Mouse (Mus musculus): ENCODE measurements around the gene Dync1li1.

The Dync1li1 gene

DNA sequence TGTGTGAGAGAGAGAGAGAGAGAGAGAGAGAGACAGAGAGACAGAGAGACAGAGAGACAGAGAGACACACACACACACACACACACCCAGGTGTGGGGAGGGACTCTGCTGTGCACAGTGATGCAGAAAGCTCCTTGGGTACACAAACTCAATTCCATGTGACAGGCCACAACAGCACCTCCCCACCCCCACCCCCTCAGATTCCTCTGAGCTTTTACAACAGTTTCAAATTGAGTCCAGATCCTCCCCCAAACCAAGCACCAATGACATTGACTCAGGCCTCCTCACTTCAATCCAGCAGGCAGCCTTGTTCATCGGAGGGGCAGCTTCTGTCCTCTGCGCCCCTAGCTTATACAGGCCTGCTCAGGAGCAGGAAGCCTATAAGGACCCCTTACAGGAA is 78.9 kb downstream of the Dync1li1 start:
- no peak for DNase-seq (ENCODE audit: low spot score in 2 of 2)

GRCm38 (mm10) chr9:114768066-114768465 is 79.5 kb downstream of the Dync1li1 start:
- no peak for DNase-seq (ENCODE audit: low spot score in 2 of 2)

DNA sequence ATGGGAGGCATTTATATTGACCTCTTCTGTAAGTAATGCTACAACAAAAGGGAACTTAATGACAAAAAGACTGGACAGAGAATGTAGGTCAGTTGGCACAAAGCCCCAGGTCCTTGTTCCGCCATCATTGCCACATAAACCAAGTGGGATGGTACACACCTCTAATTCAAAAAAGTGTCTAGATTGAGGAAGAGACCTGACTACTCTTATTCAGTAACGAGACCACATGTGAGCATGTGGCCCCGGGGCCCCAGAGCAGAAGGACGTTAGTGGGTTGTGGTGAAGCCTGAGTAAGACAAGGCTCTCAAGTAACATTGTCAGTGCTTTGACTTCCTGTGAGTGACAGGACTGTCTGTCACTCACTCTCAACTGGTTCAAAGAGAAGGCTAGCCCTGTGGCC is 81.6 kb downstream of the Dync1li1 start:
- peak in 1 of 2 experiments; percentile 38 for DNase-seq (ENCODE audit: low spot score in 2 of 2)

- no peak for DNase-seq (ENCODE audit: low spot score in 2 of 2)
Observed at GRCm38 (mm10) chr9:114771565-114771964, 83.0 kb downstream of the Dync1li1 start.
